Mouse (Mus musculus): ENCODE results near the gene Ddx59.

Ddx59 gene

DNA sequence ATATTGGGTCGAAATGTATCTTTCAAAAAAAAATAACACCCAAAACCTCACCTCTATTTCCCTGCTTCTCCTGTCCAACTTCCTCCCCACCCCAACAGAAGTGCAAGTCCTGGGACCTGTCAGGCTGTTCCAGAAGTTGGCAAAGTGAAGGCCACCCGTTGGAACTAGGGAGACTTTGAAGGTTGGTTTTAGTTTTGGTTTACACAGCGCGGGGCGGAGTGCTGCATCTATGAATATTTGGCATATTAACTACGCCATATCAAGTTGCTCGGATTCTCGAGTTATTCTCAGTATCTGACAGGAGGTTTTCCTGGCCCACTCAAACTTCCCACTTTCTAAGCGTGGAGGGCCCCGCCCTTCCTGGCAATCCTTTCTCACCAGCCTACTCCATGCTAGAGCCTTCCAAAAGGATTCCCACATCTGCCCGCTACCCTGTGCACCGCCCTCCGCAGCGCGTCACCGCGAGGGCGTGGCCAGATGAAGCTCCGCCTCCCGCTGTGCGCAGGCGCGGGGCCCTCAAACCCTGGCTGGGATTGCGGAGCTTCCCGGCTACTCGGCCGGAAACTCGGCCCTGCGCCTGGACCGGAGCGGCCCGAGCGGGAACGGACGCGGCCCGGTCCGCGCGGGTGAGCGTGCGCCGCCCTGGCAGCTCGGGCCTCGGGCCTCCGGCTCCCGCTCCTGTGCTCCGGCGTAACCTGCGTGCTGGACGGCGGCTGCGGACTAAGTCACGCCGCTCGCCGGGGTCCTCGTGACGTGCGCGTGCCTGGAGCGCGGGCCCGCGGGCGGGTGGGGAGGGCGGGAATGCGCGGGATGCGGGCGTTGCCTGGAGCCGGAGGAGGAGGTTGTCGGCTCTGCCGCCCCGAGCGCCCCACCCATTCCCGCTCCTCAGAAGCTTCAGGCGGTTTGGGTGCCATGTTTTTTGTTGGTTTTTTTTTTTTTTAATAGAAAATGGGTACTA is at the start of gene Ddx59:
Ddx59 (plus strand) TSS at position 474 of the 958 bp plus-strand sequence.
- peak; percentile 96 for DNase-seq

DNA sequence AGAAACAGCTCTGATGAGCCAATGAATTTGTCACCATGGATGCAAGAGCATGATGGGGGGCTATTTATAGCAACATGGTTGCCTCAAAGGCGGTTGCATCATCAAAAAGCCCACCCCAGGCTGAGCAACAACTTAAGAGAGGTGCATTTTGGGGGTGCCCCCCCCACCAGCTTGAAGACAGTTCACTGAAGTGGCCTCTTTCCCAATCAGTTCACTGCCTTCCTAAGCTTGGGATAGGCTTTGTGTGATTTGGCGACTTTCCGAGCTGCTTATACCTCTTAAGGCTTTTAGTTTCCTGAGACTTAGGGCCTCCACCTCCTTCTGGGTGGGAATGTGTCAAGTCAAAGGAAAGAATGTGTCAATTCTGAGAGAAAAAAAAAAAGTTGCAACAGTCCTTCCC is 49.1 kb upstream of the Ddx59 start:
- no peak for DNase-seq

DNA sequence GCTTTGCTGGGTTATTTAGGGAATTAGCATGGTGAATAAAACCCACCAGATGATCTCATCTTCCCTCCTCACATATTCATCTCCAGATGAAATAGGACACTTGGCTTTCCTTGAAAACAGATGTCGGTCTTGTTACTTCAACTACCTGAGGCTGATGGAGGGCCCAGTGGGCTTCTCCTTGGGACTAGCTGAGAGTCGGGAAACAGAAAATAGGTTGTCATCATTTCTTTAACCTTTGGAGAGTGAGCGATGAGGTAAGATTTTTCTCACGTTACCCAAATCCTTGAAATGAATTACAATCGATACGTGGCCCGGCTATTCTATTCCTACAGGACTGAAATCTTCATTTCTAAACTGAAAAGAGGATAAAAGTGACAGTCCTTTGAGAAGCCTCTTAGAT is 35.8 kb upstream of the Ddx59 start:
- no peak for DNase-seq

DNA sequence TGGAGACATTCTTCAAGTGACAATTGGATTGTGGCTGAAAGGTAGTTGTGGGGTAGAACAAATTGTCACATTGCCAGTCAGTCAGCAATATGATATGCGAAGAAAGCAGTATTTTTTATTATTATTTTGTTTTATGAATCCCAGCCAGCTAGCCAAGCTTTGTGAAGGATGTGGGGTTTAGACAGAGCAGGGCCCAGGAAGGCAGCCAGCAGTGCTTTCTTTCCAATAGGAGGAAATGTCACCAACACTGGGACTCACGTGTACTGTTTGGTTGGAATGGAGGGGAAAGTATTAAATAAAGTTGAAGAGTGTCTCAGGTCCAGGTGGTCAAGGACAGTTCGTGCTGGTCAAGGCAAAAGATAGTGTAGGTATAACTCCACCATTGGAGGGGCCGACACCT is 34.9 kb upstream of the Ddx59 start:
- no peak for DNase-seq

DNA sequence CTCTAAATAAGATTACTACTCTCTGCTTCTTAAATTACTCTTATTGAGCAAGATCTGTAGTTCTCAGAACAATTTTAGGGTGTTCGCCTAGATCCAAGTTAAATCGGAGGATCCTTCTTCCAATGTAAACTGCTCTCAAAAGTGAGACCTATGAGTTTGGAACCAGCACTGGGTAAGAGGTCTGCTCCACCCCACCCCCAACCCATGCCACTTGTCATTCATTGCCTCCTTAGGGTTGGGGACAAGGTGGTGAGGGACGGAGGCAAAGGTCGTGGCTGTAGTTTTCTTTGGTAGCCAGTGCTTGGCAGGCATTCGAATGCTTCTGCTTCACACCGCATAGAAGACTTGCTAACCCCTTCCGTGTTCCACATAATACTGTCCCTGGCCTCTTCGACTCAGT is 34.5 kb upstream of the Ddx59 start:
- DNase-seq: no peak

DNA sequence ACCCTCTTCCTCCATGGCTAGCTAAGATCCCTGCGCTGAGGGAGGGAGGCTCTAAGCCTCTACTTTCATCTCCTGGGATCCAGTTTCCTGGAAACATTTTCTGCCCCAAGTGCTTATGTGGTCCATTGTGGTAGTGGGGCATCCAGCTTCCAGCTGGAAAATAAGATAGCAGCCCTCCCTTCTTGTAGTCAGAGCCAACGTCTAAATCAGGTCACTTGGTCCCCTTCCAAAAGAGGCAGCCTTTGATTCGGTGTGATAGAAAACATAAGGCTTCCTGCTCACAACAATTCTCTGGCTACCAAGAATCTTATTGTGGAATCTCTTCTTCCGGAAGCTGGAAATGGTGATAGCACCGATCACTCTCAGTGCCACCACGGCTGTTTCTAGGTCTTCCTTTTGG is 33.9 kb upstream of the Ddx59 start:
- peak in 1 of 2 experiments; percentile 18 for DNase-seq

DNA sequence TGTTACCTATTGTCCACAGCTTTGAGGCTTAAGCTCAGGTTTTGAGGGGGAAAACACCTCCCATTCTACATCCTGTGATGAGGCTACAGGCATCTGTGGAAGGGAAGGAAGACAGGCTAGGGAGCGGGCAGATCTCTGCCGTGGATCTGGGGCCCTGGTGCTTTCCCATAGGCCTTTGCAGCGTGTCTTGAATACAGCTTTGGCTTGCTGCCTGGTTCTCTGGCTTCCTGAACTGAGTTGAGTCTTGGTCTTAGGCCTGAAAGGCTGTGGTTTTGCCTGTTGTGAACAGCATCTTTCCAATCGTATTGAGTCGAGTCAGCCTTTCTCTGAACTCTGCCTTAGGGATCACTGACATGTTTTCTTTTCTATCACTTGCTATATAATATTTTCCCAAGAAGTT is 33.5 kb upstream of the Ddx59 start:
- peak; percentile 60 to 62 for DNase-seq

DNA sequence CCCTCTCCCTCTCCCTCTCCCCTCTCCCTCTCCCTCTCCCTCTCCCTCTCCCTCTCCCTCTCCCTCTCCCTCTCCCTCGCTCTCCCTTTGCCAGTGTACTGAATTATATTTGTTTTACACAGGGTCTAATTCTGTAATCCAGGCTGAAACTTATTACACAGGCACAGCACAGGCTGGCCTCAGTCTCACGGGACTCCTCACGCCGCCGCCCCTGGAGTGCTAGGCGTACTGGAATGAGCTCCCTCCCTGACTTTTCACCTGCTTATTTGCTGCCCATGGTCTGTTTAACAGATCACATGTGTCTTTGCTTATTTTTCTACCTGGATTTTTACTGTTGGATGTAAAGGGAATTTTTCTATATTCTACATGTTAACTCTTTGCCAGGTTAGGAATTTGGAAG is 28.2 kb upstream of the Ddx59 start:
- no peak for DNase-seq

DNA sequence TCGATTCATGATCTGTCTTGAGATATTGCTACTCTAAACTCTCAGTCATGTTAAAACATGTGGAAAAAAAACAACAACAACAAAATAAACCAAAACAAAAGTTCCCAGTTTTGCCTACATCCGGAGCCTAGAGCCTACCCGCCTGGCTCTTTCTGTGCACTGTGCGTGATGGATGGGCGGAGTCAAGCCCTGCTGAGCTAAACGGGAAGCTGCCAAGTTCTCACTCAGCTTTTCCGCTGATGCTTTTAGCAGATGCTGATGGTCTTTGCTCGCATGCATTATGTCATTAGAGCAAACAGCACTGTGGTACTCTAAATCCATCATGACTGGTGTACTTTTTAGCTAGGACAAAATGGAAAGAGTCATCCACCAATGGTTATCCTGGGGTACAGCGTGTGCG is 20.6 kb upstream of the Ddx59 start:
- peak; percentile 42 to 50 for DNase-seq

DNA sequence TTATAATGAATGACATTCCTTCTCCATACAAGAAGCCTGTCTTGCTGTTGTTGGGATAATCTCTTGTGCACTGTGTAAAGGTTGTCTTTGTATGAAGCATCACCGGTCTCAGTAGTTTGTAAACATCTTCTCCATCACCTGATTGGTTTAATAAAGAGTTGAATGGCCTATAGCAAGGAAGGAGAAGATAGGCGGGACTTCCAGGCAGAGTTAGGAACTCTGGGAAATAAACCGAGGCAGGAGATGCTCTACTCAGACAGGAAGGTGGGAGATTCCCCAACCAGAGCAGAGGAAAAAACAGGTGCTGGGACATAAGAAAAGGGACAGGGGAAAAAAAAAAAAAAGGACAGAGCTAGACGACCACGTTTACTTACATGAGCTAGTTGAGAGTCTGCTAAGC is 20.0 kb upstream of the Ddx59 start:
- no peak for DNase-seq

DNA sequence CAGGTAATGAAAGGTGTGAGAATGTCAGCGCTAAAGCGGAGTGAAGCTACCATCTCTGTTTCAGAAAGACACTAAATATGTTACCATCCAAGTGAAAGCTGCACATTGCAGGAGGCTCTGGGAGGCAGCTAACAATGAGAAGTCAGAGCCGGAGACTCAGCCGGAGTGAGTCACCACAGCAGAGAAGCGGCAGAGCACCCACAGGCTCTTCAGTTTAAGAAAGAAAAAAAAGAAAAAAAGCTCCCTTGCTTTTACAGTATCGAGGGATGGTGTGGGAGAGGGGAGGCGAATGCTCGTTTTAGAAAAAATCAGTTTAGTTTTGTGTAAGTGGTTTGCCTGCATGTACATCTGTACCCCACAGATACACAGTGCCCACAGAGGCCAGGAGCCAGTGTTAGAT is 13.8 kb upstream of the Ddx59 start:
- no peak for DNase-seq

DNA sequence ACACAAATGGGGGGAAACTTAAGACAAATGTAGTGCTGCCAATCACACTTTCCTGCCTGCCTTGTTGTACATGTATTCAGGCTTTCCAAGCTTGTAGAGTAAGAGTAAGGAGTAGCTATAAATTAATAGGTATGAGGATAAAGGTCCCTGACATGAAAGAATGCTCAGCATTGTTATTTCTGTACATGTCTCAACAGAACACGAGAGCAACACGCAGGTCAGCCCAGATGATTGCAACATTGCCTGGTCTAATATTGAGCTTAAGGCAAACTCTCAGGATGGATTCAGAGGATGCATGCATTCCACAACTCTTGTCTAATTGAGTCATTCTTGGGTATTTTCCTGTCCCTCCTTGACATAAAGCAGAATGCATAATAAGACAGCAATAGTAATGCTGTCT is 5.4 kb upstream of the Ddx59 start:
- no peak for DNase-seq

DNA sequence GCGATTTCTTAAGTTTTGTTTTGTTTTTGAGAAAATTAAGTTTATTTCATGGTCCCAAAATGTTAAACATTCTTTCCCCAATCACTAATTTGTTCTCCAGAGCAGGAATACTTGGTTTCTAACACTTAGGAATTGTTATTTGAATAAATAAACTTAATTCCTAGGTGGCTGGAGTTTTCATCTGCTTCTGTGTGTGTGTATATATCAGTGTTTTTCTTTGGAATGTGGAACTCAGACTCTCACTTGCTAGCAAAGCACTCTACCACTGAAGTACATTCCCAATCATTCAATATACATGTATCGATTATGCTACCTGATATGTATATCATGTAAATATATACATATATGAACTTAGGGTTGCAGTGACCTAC is 670 bp downstream of the Ddx59 start:
- no peak for DNase-seq

DNA sequence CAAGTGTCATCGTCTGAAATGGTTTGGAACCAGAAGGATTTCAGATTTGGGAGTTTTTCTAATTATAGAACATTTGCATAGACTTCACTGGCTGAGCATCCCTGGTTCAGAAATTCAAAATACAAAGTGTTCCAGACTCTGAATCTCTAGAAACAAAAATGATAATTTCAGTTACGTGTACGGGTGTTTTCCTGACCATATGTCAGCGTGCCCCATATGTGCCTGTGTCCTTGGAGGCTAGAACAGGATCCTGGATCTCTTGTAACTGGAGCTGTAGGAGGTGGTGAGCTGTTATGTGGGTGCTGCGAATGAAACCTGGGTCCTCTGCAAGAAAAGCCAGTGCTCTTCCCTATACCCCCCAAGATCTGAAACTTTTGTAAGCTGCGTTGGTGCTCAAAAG is 3.3 kb downstream of the Ddx59 start:
- no peak for DNase-seq

DNA sequence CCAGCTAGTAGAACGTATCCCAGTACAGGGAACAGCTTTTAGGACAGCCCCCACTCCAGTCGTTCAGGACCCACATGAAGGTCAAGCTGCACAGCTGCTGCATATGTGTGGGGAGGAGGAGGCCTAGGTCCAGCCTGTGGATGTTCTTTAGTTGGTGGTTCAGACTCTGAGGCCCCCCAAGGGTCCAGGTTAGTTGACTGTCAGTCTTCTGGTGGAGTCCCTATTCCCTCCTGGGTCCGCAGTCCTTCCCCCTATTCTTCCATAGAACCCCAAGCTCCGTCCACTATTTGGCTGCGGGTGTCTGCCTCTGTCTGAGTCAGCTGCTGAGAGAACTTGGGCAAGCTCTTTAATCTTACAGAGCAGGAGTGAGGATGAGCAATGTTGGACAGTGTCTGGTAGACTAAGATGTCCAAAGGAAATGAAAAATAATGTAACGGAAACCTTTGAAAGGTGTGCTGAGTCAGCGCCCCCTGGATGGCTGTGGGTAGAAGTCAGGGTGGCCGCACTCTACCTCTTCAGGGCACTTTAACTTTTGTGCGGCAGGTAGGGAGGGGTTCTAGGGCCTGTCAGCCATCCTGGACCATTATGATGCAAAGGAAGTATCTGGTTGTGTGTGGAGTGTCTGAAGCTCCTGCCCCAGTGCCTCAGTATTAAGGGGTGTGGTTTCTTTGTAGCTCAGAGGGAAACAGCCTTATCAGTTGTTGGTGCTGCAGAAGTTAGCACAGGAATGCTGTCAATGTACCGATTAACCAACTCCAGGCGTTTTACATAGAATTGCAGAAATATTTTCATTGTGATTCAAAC is 12.3 kb downstream of the Ddx59 start:
- DNase-seq: no peak

DNA sequence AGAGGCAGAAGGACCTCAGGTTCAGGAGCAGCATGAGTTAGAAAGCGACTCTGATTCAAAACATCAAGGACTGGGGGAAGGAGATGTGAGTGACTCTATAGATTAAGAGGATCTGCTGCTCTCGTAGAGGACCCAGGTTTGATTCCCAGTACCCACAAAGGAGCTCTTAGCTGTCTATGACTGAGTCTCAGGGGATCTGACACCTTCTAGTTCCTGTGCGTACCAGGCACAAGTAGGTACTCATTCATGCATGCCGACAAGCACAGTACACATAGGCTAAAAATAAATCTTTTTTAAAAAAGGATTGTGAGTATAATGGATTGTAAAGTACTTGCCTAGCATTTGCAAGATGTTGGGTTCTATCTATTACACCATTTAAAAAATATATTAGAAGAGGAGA is 13.9 kb downstream of the Ddx59 start:
- no peak for DNase-seq

DNA sequence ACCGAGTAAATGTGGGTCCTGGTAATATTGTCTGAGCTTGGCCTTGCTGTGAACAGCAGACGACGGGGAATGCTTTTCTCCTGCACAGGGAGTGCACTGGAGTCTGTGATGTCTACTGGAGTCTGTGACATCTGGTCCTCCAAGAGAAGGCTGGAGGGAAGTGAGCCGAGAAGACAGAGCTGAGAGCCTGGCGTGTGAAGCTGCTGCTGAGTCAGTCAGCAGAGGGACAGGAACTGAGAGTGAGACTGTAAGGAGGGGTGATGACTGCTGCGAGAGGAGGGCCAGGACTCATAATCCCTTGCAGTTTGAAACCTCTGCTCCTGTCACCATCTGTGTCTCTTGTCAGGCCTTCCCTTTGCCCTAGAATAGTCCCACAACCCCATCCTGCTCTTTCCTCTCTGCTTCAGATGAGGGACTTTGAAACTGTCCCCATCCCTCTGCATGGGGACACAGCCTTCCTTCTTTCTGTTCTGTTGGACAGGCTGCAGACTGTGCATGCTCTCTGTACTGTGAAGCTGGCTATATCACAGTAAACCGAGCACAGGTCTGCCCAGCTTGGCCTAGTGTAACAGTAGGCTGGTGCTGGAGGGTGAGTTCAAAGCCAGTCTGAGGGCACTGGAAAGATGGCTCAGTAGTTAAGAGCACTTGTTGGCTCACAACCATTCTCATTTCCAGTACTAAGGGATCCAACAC is 15.2 kb downstream of the Ddx59 start:
- DNase-seq: no peak

DNA sequence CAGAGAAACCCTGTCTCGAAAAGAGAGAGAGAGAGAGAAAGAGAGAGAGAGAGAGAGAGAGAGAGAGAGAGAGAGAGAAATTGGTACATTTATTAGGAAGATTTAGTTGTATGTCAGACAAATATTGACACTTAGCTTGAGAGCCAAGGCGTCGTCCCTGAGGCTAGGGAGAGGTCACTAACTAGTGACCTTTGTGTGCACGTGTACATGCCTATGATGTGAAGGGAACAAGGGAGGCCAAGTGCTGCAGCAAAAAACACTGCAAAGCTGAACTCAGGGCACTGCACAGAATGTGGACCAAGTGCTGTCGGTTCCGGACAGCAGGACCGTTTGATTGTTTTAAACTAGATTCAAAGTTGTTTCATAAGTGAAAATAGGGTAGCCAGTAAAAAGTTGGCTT is 25.7 kb downstream of the Ddx59 start:
- DNase-seq: no peak

DNA sequence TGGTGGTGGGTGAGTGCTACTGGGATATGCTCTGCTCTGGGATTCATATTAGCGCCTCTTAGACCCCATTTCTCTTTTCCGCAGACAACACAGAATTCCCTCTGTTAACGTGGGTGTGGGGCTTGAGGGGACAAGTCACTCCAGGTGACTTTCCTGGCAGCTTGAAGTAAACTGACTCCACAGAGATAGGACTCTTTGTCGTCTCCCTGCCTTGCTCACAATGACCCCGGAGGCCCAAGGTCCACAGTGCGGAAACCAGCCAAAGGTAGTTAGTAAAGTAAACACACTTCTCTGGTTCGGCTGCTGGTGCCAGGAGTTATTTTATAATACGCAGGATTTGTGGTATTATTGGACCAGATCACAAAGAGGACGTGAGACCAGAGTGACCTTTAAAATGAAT is 27.7 kb downstream of the Ddx59 start:
- no peak for DNase-seq

DNA sequence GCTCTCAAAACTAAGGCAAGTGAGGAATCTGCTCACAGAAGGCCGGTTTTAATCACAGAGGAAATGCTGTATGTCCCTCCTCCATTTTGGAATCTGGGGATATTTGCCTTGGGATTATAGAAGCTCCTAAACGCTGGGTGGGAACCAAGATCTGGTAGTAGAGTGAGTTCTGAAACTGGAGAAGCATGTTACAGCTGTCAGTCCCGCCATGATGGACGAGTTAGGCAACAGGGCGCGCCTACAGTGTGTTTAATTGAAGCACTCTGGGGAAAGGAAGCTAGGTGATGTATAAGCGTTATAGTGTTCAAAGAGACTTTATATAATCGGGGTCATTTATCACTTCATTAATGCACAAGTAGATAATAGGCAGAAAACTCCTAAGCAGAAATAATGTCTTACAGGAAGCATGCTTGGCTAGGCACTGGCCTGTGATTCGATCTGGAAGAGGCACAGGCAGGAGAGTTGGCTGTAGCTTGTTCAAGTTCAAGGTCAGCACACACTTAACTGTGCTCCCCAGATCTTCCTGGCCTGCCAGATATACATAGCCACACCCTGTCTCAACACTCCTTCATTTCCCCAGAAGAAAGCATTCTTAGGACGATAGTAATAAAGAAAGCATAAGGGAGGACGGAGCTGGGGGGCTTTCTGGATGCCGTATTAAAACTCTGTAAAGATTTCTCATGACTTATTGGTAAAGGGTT is 29.6 kb downstream of the Ddx59 start:
- DNase-seq: no peak

DNA sequence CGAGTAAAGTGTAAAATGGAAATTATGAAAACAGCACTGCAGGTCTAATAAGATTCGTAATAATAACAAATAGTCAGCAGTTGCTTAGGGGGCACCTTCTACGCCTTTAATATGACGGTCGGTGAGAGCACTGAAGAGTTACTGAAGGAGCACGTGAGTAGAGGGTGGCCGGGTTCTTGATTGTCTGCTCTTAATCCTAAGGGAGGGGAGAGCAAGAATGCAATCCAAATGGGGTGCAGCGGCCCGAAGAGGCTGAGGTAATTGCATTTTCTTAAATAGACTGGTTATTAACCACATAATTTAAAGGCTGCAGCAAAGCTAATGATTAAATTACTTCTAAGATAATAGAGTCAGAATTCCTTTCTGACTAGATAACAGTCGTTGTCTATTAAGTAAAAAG is 31.9 kb downstream of the Ddx59 start:
- no peak for DNase-seq

DNA sequence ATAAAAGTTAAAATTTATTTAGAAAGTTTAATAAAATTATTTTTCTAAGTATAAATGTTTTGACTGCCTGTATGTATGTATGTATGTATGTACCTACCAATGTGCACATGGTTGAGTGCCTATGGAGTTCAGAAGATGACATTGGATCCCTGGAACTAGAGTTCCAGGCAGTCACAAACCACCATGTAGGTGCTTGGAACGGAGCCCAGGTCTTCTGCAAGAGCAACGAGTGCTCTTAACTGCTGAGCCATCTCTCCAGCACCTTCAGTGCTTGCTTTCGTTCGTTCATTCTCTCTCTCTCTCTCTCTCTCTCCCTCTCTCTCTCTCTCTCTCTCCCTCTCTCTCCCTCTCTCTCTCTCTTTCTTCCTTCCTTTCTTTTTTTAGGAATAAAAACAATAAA is 32.3 kb downstream of the Ddx59 start:
- DNase-seq: peak in 1 of 2 experiments; percentile 62

DNA sequence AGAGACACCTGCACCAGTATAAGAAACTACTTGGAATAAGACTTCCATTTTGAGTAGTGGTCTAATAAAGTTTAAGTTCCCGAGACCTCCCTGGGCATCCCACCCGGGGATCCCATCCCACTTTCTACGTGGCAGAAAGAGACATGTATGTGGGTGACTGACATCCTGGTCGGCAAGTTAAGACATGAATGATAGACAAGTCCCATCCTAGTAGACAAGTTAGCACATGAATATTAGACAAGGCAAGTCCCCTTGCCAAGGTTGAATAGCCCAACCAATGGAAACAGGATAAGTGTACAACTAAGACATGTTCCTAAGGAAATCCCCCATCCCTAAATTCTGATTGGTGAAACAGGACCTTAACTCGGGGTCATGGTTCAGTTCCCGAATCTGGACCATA is 34.5 kb downstream of the Ddx59 start:
- no peak for DNase-seq
